Mouse (Mus musculus): Measurements from ENCODE around the gene Hectd4. TPM values are rescaled to one million over a fixed set of nuclear protein-coding genes. Genes with fewer than 3 reads are reported as not detected.

The Hectd4 gene
- total RNA-seq, 4 experiments from 2014 or later = 142 to 182 (median 164) TPM

GRCm38 (mm10) chr5:121389106-121389505 is 169.1 kb downstream of the Hectd4 start:
- DNase-seq (ENCODE audit: low spot score in 2 of 2) = no peak

DNA sequence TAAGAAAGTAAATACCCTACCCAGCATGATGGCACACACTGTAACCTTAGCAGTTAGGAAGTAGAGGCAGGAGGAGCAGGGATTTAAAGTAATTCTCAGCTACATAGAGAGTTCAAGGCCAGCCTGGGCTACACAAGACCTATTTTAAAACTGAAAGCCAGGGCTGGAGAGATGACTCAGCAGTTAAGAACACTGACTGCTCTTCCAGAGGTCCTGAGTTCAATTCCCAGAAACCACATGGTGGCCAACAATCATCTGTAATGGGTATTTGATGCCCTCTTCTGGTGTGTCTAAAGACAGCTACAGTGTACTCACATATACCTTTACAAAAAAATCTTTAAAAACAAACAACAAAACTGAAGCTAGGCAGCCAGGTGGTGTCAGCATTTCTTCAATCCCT is 169.7 kb downstream of the Hectd4 start:
- no peak for DNase-seq (ENCODE audit: low spot score in 2 of 2)

GRCm38 (mm10) chr5:121392667-121393380 is 172.8 kb downstream of the Hectd4 start:
- no peak for DNase-seq (ENCODE audit: low spot score in 2 of 2)

DNA sequence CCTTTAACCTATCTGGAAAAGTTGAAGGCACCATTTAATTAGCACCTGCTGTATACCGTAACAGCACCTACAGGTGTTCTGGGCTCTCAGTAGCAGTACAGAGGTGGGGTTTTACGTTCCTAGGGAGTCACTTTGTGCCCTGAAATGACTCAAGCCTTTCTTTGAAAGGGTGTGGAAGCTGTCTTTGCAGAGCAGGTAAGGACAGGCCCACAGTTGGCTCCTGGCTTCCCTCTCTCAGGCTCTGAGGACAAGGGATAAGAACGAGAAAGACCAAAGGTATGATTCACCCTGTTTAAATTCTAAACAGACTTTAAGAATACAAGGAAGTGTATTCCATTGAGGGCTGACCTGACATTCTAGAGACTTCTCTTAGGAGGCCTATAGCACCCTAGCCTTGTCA is 173.4 kb downstream of the Hectd4 start:
- DNase-seq (ENCODE audit: low spot score in 2 of 2) = no peak

GRCm38 (mm10) chr5:121395621-121396020 is 175.6 kb downstream of the Hectd4 start:
- no peak for DNase-seq (ENCODE audit: low spot score in 2 of 2)

DNA sequence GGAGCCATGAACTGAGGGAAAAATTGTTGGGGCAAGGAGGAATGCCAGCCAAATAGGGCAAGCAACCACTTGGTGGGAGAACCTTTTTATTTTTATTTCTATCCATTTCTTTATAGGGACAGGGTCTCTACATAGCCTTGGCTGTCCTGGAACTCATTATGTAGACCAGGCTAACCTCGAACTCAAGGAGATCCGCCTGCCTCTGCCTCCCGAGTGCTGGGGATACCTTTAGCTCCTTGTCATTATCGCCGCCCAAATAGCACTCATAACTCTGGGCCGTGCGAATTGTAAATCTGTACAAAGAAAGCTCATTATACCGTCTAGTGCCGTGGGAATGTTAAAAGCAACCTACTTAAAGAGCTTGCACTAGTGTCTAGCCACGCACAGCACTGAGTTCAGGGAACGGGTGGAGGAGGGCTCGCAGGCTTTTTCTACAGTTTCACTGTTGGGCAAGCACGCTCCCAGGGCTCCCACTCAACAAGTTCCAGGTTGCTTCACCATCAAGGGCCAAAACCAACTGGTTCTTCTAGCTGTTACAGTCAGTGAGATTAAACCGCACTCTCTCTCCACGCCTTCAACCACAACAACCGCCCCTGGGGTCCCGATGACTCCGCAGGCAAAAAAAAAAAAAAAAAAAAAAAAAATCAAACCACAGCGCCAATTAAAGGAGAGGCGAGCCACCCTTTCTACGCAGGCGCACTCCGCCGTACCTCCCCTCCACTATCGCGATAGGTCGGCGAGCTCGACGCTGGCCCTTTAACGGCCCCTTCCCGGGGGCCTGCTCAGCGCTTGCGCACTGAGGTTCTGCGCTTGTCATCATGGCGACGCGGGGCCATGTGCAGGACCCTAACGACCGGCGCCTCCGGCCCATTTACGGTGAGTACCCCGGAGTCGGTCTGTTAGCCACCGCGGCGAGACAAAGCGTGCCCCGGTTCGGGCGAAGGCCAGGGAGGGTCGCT is 177.4 kb downstream of the Hectd4 start, which contains the start of gene Naa25:
Gene Naa25, plus strand, starts transcription at position 750 of the 959 bp plus-strand sequence.
- peak; percentile 75 to 91 for DNase-seq (ENCODE audit: low spot score in 2 of 2)

- no peak for DNase-seq (ENCODE audit: low spot score in 2 of 2)
These were observed 178.3 kb downstream of the Hectd4 start for GRCm38 (mm10) chr5:121398146-121398964.

GRCm38 (mm10) chr5:121398965-121399462 is 179.0 kb downstream of the Hectd4 start:
- DNase-seq (ENCODE audit: low spot score in 2 of 2) = no peak

GRCm38 (mm10) chr5:121399540-121399939 is 179.5 kb downstream of the Hectd4 start:
- DNase-seq (ENCODE audit: low spot score in 2 of 2) = no peak

GRCm38 (mm10) chr5:121400064-121400463 is 180.0 kb downstream of the Hectd4 start:
- DNase-seq (ENCODE audit: low spot score in 2 of 2) = no peak

- DNase-seq (ENCODE audit: low spot score in 2 of 2) = no peak
These were observed 180.8 kb downstream of the Hectd4 start for GRCm38 (mm10) chr5:121400849-121401248.

DNA sequence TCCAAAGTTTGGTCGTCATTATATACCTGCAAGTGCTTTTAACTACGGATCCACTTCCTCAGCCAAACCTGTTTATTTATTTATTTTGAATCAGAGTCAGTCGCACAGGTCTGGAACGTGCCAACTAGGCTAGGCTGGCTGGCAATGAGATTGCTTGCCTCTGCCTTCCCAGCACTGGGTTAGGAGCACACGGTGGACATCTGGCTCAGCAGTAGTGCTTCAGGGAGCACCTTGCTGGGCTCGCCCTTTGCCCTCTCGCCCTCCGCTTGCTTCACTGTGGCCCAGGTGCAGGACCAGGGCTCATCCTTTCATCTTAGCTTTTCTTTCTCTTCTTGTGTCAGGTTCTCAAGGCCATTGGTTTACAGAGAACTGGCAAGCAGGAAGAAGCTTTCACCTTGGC is 187.8 kb downstream of the Hectd4 start:
- no peak for DNase-seq (ENCODE audit: low spot score in 2 of 2)

DNA sequence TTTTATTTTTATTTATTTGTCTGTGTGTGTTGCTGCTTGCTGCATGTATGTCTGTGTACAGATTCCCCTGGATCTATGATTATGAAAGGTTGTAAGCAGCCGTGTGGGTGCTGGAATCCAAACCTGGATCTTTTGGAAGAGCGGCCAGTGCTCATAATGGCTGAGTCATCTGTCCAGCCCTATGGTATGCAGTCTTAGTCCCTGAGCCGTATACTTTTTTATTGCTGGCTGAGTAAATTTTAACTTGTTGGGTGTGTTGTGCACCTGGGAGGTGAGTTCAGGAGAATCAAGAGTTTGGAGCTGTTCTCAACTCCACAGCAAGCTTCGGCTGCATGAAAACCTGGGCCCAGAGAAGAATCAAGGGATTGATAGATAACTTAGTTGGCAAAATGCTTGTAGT is 191.0 kb downstream of the Hectd4 start:
- DNase-seq (ENCODE audit: low spot score in 2 of 2) = no peak

Other genes with a start within 250 kb of the Hectd4 start
- 100 to 1,000 TPM; 305 to 327 (median 312) TPM for gene Rph3a, start 210.1 kb upstream of the Hectd4 start, total RNA-seq (2022)
- gene Ptpn11, start 28.8 kb upstream of the Hectd4 start, total RNA-seq (2022) = 100 to 1,000 TPM; 106 to 113 (median 109) TPM
- gene Rpl6, start 15.7 kb upstream of the Hectd4 start, total RNA-seq (2022) = 100 to 1,000 TPM; 495 to 632 (median 565) TPM
- gene Trafd1, start 165.4 kb downstream of the Hectd4 start, total RNA-seq (2022) = 10 to 100 TPM; 72.9 to 87.1 (median 73.8) TPM
- 10 to 100 TPM; 34.7 to 41.3 (median 36.6) TPM for gene Naa25, start 177.7 kb downstream of the Hectd4 start, total RNA-seq (2022)
- gene Tmem116, start 231.7 kb downstream of the Hectd4 start, total RNA-seq (2022) = 10 to 100 TPM in 1 of 4 experiments, 1 to 10 TPM in 3; 6.6 to 10.1 (median 7.8) TPM
- gene Erp29, start 232.3 kb downstream of the Hectd4 start, total RNA-seq (2022) = 100 to 1,000 TPM; 116 to 148 (median 130) TPM

All from left cerebral cortex, adult 8-10 months (tissue).